Mouse (Mus musculus) ES-Bruce4 (cell line): ENCODE data around the gene G2e3.

Experiments
- CTCF ChIP-seq: IDR thresholded peaks from one replicate; pipeline ENCODE4 v1.8.1; 2011; ENCODE audit warnings: low read depth, low read length
- POLR2A ChIP-seq: IDR thresholded peaks from one replicate; pipeline ENCODE4 v1.8.1; 2011; ENCODE audit warnings: low read length; ENCODE audit not compliant: insufficient read depth

- TF ChIP-seq POLR2A (no peak), CTCF (no peak)
Observed at GRCm38 (mm10) chr12:51402060-51402698, 54.3 kb downstream of the G2e3 start.
